Mouse (Mus musculus) forebrain, embryonic 14.5 days (tissue): ENCODE data around the gene Pitpnc1. TPM values are rescaled to one million over a fixed set of nuclear protein-coding genes. Genes with fewer than 3 reads are reported as not detected.

ENCODE experiments used
- ATAC-seq: fragments of 200-750 bp; cut with Nextera tagmentation; 2 replicates; pipeline ENCODE4 v1.8.0; 2017; ENCODE audit warnings: mild to moderate bottlenecking, moderate library complexity
- DNase-seq: peaks from one replicate; pipeline ENCODE4 v3.0.0-alpha.2; 2015; ENCODE audit warnings: low spot score
- H3K27ac ChIP-seq: fragments of 300-500 bp; sonication (generic); 2 replicates; pipeline ENCODE4 v1.5.1; 2014; ENCODE audit warnings: low read depth, mild to moderate bottlenecking, control low read depth, low read length, moderate library complexity
- H3K27me3 ChIP-seq: fragments of 300-500 bp; sonication (generic); replicated peaks from 2 replicates; pipeline ENCODE4 v1.6.1; 2014; ENCODE audit warnings: low read length, control low read depth, mixed read lengths; ENCODE audit not compliant: control insufficient read depth, insufficient read depth
- H3K36me3 ChIP-seq: fragments of 300-500 bp; sonication (generic); 2 replicates; pipeline ENCODE4 v1.6.1; 2014; ENCODE audit warnings: low read length, control low read depth; ENCODE audit not compliant: control insufficient read depth, insufficient read depth
- H3K4me1 ChIP-seq: fragments of 300-500 bp; sonication (generic); 2 replicates; pipeline ENCODE4 v1.6.1; 2014; ENCODE audit warnings: antibody characterized with exemption, low read length, control low read depth; ENCODE audit not compliant: control insufficient read depth, insufficient read depth
- H3K4me2 ChIP-seq: fragments of 300-500 bp; sonication (generic); 2 replicates; pipeline ENCODE4 v1.6.1; 2014; ENCODE audit warnings: mild to moderate bottlenecking, control low read depth, low read length
- H3K4me3 ChIP-seq: fragments of 300-500 bp; sonication (generic); 2 replicates; pipeline ENCODE4 v1.5.1; 2014; ENCODE audit warnings: low read depth, low read length, control low read depth
- H3K9ac ChIP-seq: fragments of 300-500 bp; sonication (generic); 2 replicates; pipeline ENCODE4 v1.6.1; 2014; ENCODE audit warnings: mild to moderate bottlenecking, low read length, control low read depth, moderate library complexity
- H3K9me3 ChIP-seq: fragments of 300-500 bp; sonication (generic); replicated peaks from 2 replicates; pipeline ENCODE4 v1.6.1; 2016; ENCODE audit warnings: low read length, control low read depth, mixed read lengths; ENCODE audit not compliant: control insufficient read depth
- WGBS: fragments of 180-500 bp; shearing (Covaris S2); extraction: QIAGEN DNeasy Blood & Tissue Kit; methylation state at CpG from one replicate; pipeline ENCODE4 v1.1.7; 2014; 5-methylcytosine and 5-hydroxymethylcytosine counted together
- polyA plus RNA-seq: library from polyadenylated mRNA; unstranded; fragments of >200 nt; fragmentation: Nextera tagmentation; extraction: Ambion mirVana; gene quantifications from 2 replicates; pipeline ENCODE4 v1.2.1, GENCODE M21; 2014

The Pitpnc1 gene
- polyA plus RNA-seq, 1 experiment from 2014 or later: 31.4 TPM

GRCm38 (mm10) chr11:107292036-107292435 lies 178.5 kb downstream of the Pitpnc1 start:
- Histone ChIP-seq H3K9me3 (no peaks in the 10 kb centered on the region), H3K27ac (no peak overlapping the region), H3K36me3 (0 out of 2 replicates have a peak, but pooled peaks cover 2% of the 10 kb centered on the region), H3K4me1 (no peaks in the 10 kb centered on the region), H3K4me2 (no peak overlapping the region), H3K9ac (no peak overlapping the region), H3K4me3 (no peak overlapping the region), H3K27me3 (no peaks in the 10 kb centered on the region)
- 67% methylated on average over 13 of the region's 13 CpGs for WGBS
- DNase-seq: peak; percentile 41
- no peak for ATAC-seq

DNA sequence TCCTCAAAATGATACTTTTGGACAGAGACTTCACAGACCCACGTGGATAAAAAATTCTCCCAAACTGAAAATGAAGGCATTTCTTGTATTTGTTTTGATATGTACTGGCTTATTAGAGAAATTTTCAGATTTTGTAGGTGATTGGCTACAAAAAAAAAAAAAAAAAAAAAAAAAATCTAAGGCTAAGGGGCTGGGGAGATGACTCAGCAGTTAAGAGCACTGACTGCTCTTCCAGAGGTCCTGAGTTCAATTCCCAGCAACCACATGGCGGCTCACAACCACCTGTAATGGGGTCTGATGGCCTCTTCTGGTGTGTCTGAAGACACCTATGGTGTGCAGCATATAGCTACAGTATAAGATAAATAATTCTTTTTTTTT lies 182.3 kb downstream of the Pitpnc1 start:
- 94% methylated on average over 2 of the region's 2 CpGs for WGBS

GRCm38 (mm10) chr11:107287215-107288185 lies 183.0 kb downstream of the Pitpnc1 start:
- Histone ChIP-seq H3K36me3 (no peaks in the 10 kb centered on the region), H3K4me1 (no peaks in the 10 kb centered on the region), H3K27me3 (no peaks in the 10 kb centered on the region), H3K9ac (no peak overlapping the region), H3K27ac (no peak overlapping the region), H3K9me3 (no peaks in the 10 kb centered on the region), H3K4me3 (no peak overlapping the region), H3K4me2 (no peak overlapping the region)
- DNase-seq (no peak), ATAC-seq (no peak)
- WGBS: 92% methylated on average over 11 of the region's 11 CpGs

More for the DNA sequence above, 182.3 kb downstream of the Pitpnc1 start:
- no peaks in the 10 kb centered on the region for H3K27me3 ChIP-seq
- H3K4me2 ChIP-seq: no peak overlapping the region
- H3K4me3 ChIP-seq: no peak overlapping the region
- no peaks in the 10 kb centered on the region for H3K4me1 ChIP-seq
- H3K36me3 ChIP-seq: no peaks in the 10 kb centered on the region
- ATAC-seq: no peak
- no peak overlapping the region for H3K9ac ChIP-seq
- no peak overlapping the region for H3K27ac ChIP-seq
- no peaks in the 10 kb centered on the region for H3K9me3 ChIP-seq
- no peak for DNase-seq

- no peak overlapping the region for H3K4me2 ChIP-seq
- H3K4me3 ChIP-seq: no peak overlapping the region
- DNase-seq: no peak
- WGBS: 80% methylated on average over 7 of the region's 7 CpGs
- 0 out of 2 replicates have a peak, but pooled peaks cover under 1% of the 10 kb centered on the region for H3K4me1 ChIP-seq
- H3K9ac ChIP-seq: no peak overlapping the region
- H3K27ac ChIP-seq: no peak overlapping the region
- no peak for ATAC-seq
- H3K9me3 ChIP-seq: no peaks in the 10 kb centered on the region
- H3K36me3 ChIP-seq: no peaks in the 10 kb centered on the region
- no peaks in the 10 kb centered on the region for H3K27me3 ChIP-seq
Measured at GRCm38 (mm10) chr11:107285731-107286130, 184.8 kb downstream of the Pitpnc1 start.

DNA sequence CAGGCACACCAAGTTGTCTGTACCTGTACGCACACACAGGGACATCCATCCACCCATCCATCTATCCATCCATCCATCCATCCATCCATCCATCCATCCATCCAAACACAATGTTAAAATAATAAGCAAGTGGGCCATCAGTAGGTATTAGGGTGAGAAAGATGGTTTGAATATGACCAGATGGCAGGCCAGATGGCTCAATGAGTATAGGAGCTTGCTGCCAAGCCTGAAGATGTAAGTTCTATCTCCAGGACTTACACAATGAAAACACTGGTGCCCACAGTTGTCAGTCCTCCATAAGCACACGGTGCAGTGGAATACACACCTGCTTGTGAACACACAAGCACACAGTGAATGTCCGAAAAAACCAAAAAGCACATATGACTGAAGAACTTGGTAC lies 186.9 kb downstream of the Pitpnc1 start:
- Histone ChIP-seq H3K27me3 (no peaks in the 10 kb centered on the region), H3K4me2 (no peak overlapping the region), H3K9ac (no peak overlapping the region), H3K9me3 (no peaks in the 10 kb centered on the region), H3K4me3 (no peak overlapping the region), H3K4me1 (0 out of 2 replicates have a peak, but pooled peaks cover 8% of the 10 kb centered on the region), H3K36me3 (no peaks in the 10 kb centered on the region), H3K27ac (no peak overlapping the region)
- ATAC-seq (no peak), DNase-seq (peak; percentile 37)
- 92% methylated on average over 3 of the region's 3 CpGs for WGBS

DNA sequence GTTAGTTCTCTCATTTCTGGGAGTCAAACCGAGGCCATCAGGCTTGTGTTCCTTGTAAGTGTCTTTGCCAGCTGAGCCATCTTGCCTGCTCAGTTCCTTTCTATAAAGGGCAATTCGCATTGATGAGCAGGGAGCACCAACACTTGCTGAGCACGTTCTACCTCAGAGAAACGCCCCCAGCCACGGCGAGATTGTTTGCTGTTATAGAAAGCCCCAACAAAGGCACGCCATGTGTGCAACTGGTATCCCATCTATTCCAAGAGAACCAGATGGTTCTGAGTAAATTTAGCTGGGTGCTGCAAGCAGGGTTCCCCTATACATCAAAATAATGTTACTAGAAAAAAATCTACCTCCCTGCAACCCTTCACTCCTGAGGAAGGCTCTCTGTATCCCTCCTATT lies 188.0 kb downstream of the Pitpnc1 start:
- H3K4me3 ChIP-seq: no peak overlapping the region
- no peaks in the 10 kb centered on the region for H3K27me3 ChIP-seq
- no peaks in the 10 kb centered on the region for H3K9me3 ChIP-seq
- no peak for DNase-seq
- no peak overlapping the region for H3K4me2 ChIP-seq
- WGBS: 82% methylated on average over 7 of the region's 7 CpGs
- H3K27ac ChIP-seq: no peak overlapping the region
- H3K36me3 ChIP-seq: no peaks in the 10 kb centered on the region
- H3K9ac ChIP-seq: no peak overlapping the region
- H3K4me1 ChIP-seq: 0 out of 2 replicates have a peak, but pooled peaks cover 8% of the 10 kb centered on the region
- ATAC-seq: no peak

GRCm38 (mm10) chr11:107279258-107279657 lies 191.2 kb downstream of the Pitpnc1 start:
- Histone ChIP-seq H3K4me2 (no peak overlapping the region), H3K36me3 (no peaks in the 10 kb centered on the region), H3K27me3 (no peaks in the 10 kb centered on the region), H3K9me3 (no peaks in the 10 kb centered on the region), H3K4me1 (0 out of 2 replicates have a peak, but pooled peaks cover 8% of the 10 kb centered on the region), H3K9ac (no peak overlapping the region), H3K4me3 (no peak overlapping the region), H3K27ac (no peak overlapping the region)
- no peak for ATAC-seq
- WGBS: 14% methylated on average over 8 of the region's 8 CpGs
- DNase-seq: no peak

GRCm38 (mm10) chr11:107276898-107277297 lies 193.6 kb downstream of the Pitpnc1 start:
- H3K9ac ChIP-seq: no peak overlapping the region
- ATAC-seq: no peak
- peaks cover 16% of the 10 kb centered on the region for H3K4me1 ChIP-seq
- no peaks in the 10 kb centered on the region for H3K36me3 ChIP-seq
- H3K27ac ChIP-seq: no peak overlapping the region
- H3K4me3 ChIP-seq: no peak overlapping the region
- no peaks in the 10 kb centered on the region for H3K27me3 ChIP-seq
- H3K4me2 ChIP-seq: no peak overlapping the region
- no peaks in the 10 kb centered on the region for H3K9me3 ChIP-seq
- no peak for DNase-seq
- WGBS: 80% methylated on average over 7 of the region's 7 CpGs

GRCm38 (mm10) chr11:107276337-107276736 lies 194.2 kb downstream of the Pitpnc1 start:
- Histone ChIP-seq H3K27ac (no peak overlapping the region), H3K9me3 (no peaks in the 10 kb centered on the region), H3K36me3 (no peaks in the 10 kb centered on the region), H3K27me3 (no peaks in the 10 kb centered on the region), H3K4me1 (peaks cover 16% of the 10 kb centered on the region), H3K4me3 (no peak overlapping the region), H3K4me2 (no peak overlapping the region), H3K9ac (no peak overlapping the region)
- ATAC-seq: peak; percentile 29; the same call in 1 of the 2 replicates
- WGBS: 68% methylated on average over 3 of the region's 3 CpGs
- no peak for DNase-seq
